Mouse (Mus musculus) gastrocnemius, adult 2 months (tissue): ENCODE results near the gene Aqp6. TPM values are rescaled to one million over a fixed set of nuclear protein-coding genes. Genes with fewer than 3 reads are reported as not detected.

Experiments
- DNase-seq: peaks from one replicate; pipeline ENCODE4 v3.0.0; 2022
- H3K27ac ChIP-seq: fragments of 200-600 bp; 2 replicates; pipeline ENCODE4 v1.8.1; 2022; ENCODE audit warnings: mild to moderate bottlenecking
- H3K4me3 ChIP-seq: fragments of 200-600 bp; 2 replicates; pipeline ENCODE4 v1.8.1; 2022; ENCODE audit warnings: mild to moderate bottlenecking, moderate library complexity
- CTCF ChIP-seq: fragments of 200-600 bp; IDR thresholded peaks from 2 replicates; pipeline ENCODE4 v1.8.1; 2022; ENCODE audit warnings: antibody characterized with exemption, mild to moderate bottlenecking, moderate library complexity
- intact Hi-C: fragments of 180-260 bp; cut with DNase I; formaldehyde crosslinking; loops from one replicate; pipeline ENCODE4 v1.15.1; 2025
- long read RNA-seq, 2 experiments: library from polyadenylated mRNA; stranded (forward); transcript quantifications; one replicate each; pipeline ENCODE4 v2.0.0; 2021
- total RNA-seq, 2 experiments: library from RNA; stranded (reverse); gene quantifications; 2 replicates each; pipeline ENCODE4 v1.2.3; 2021

The Aqp6 gene
- total RNA-seq, result not detected
- long read RNA-seq, experiment 1, result 0 reads
- long read RNA-seq, experiment 2, result 0 reads

- intact Hi-C loops, result no loop called here
- no peak for TF ChIP-seq CTCF
- DNase-seq, result no peak
- no peak within 1 kb of the TSS for H3K27ac ChIP-seq
- no peak within 1 kb of the TSS for H3K4me3 ChIP-seq
These were observed at the start of gene Aqp6 for GRCm38 (mm10) chr15:99600986-99601822. TSS of gene Aqp6 (plus strand) at chr15:99601400.

- Histone ChIP-seq H3K4me3 (no peak overlapping the region), H3K27ac (peak overlapping the region; percentile 28; the same call in 1 of the 2 replicates)
- no peak for TF ChIP-seq CTCF
- intact Hi-C loops, result no loop called here
- no peak for DNase-seq
These were observed 47.4 kb upstream of the Aqp6 start for GRCm38 (mm10) chr15:99553767-99554166.

GRCm38 (mm10) chr15:99558947-99559346 is 42.3 kb upstream of the Aqp6 start:
- TF ChIP-seq CTCF, result no peak
- Histone ChIP-seq H3K27ac (no peak overlapping the region), H3K4me3 (no peak overlapping the region)
- no peak for DNase-seq
- intact Hi-C loops, result no loop called here

GRCm38 (mm10) chr15:99560246-99560645 is 41.0 kb upstream of the Aqp6 start:
- DNase-seq, result no peak
- no peak for TF ChIP-seq CTCF
- intact Hi-C loops, result no loop called here
- H3K27ac ChIP-seq, result no peak overlapping the region
- H3K4me3 ChIP-seq, result no peak overlapping the region

- no peak for DNase-seq
- no peak for TF ChIP-seq CTCF
These were observed 33.8 kb upstream of the Aqp6 start for GRCm38 (mm10) chr15:99567371-99567770.

GRCm38 (mm10) chr15:99568682-99569081 is 32.5 kb upstream of the Aqp6 start:
- no peak overlapping the region for H3K27ac ChIP-seq

More at GRCm38 (mm10) chr15:99567371-99567770, 33.8 kb upstream of the Aqp6 start:
- intact Hi-C loops, result no loop called here
- no peak overlapping the region for H3K4me3 ChIP-seq
- no peak overlapping the region for H3K27ac ChIP-seq

GRCm38 (mm10) chr15:99569123-99569522 is 32.1 kb upstream of the Aqp6 start:
- TF ChIP-seq CTCF, result no peak
- intact Hi-C loops, result no loop called here
- no peak overlapping the region for H3K27ac ChIP-seq

More at GRCm38 (mm10) chr15:99568682-99569081, 32.5 kb upstream of the Aqp6 start:
- DNase-seq, result no peak
- TF ChIP-seq CTCF, result no peak
- no peak overlapping the region for H3K4me3 ChIP-seq
- intact Hi-C loops, result no loop called here

GRCm38 (mm10) chr15:99578802-99579485 is 22.3 kb upstream of the Aqp6 start, which contains the start of gene Aqp2:
TSS of gene Aqp2 (plus strand) at chr15:99579055.
- peak within 1 kb of the TSS; percentile 15; the same call in 1 of the 2 replicates for H3K4me3 ChIP-seq
- H3K27ac ChIP-seq, result no peak within 1 kb of the TSS
- peak; percentile 34 for DNase-seq
- intact Hi-C loops, result no loop called here
- TF ChIP-seq CTCF, result no peak

More at GRCm38 (mm10) chr15:99569123-99569522, 32.1 kb upstream of the Aqp6 start:
- DNase-seq, result no peak
- H3K4me3 ChIP-seq, result no peak overlapping the region

- peak overlapping the region; percentile 1; the same call in 1 of the 2 replicates for H3K27ac ChIP-seq
- TF ChIP-seq CTCF, result no peak
- intact Hi-C loops, result no loop called here
- H3K4me3 ChIP-seq, result peak overlapping the region; percentile 63
- peak; percentile 45 for DNase-seq
These were observed 17.5 kb upstream of the Aqp6 start for GRCm38 (mm10) chr15:99583463-99584344.

- intact Hi-C loops, result no loop called here
- peak overlapping the region; percentile 63 for H3K4me3 ChIP-seq
- TF ChIP-seq CTCF, result no peak
These were observed 16.6 kb upstream of the Aqp6 start for GRCm38 (mm10) chr15:99584407-99585202.

GRCm38 (mm10) chr15:99585741-99586140 is 15.5 kb upstream of the Aqp6 start:
- TF ChIP-seq CTCF, result no peak
- intact Hi-C loops, result no loop called here
- DNase-seq, result no peak
- Histone ChIP-seq H3K27ac (no peak overlapping the region), H3K4me3 (no peak overlapping the region)

More at GRCm38 (mm10) chr15:99584407-99585202, 16.6 kb upstream of the Aqp6 start:
- H3K27ac ChIP-seq, result no peak overlapping the region
- peak; percentile 42 for DNase-seq
